Mouse (Mus musculus) left cerebral cortex, postnatal 14 days (tissue): ENCODE measurements around the gene Abcc10. TPM values are rescaled to one million over a fixed set of nuclear protein-coding genes. Genes with fewer than 3 reads are reported as not detected.
A peak's percentile ranks its signal among the peaks of the same experiment; 100 is the strongest.

Source experiments
- DNase-seq, 2 experiments: peaks; one replicate each; pipeline ENCODE4 v3.0.0; 2021 to 2022; ENCODE audit warnings: low spot score in 2 of 2, mixed read lengths in 1 of 2
- intact Hi-C: fragments of 180-260 bp; cut with DNase I; formaldehyde crosslinking; loops from one replicate; pipeline ENCODE4 v1.15.1; 2025
- total RNA-seq, 2 experiments: library from RNA; stranded (reverse); gene quantifications; 2 replicates each; pipeline ENCODE4 v1.2.3; 2021

Abcc10 gene
- total RNA-seq, 2 experiments from 2014 or later: 8.4 to 8.7 TPM

GRCm38 (mm10) chr17:46297364-46298219 lies 30.6 kb downstream of the Abcc10 start, which contains the start of gene Dlk2:
Gene Dlk2 (plus strand): TSS chr17:46297421.
- intact Hi-C loops: loop anchor here (2.0 kb wide), 1 partner anchor 31 kb away; no protein-coding TSS in a partner anchor
- peak; percentile 61 to 65 for DNase-seq

GRCm38 (mm10) chr17:46297028-46297363 lies 31.2 kb downstream of the Abcc10 start:
- intact Hi-C loops: no loop called here
- DNase-seq: no peak

DNA sequence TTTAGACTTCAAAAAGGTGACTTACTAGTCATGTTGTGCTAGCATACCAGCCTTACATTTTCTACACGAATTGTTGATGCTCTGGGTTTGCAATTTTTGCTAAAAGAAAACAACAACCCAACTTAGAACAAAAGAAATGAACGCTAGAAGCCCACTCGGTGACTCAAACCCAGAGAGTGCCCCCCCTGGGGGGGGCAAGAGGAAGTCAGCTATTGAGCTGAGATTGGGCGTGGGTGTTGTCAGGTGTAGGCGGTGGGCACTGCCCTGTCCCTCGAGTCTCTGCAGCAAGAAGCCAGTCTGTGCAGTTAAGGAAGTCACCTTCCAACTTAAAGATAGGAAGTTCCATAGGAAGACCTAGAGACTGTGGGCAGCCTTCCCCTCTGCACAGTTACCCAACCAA lies 31.6 kb downstream of the Abcc10 start:
- intact Hi-C loops: no loop called here
- no peak for DNase-seq

DNA sequence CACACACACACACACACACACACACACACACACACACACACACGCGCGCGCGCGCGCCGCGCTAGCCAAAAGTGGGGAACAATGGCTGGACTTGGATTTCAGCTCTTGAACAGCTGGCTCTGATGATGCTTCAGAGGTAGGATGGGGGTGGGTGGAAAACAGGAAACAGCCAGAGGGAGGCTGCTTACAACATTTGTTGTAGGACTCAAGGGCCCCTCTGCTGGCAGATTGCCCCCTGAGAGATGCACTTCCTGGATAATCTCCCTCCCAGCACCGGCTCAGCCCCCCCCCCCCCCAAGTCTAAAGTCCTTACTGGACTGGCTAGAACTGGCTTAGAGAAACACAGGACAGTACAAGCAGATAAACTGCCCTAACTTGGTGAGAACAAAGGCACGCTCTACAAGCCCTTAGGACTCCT lies 40.5 kb downstream of the Abcc10 start:
- DNase-seq: no peak
- intact Hi-C loops: no loop called here

DNA sequence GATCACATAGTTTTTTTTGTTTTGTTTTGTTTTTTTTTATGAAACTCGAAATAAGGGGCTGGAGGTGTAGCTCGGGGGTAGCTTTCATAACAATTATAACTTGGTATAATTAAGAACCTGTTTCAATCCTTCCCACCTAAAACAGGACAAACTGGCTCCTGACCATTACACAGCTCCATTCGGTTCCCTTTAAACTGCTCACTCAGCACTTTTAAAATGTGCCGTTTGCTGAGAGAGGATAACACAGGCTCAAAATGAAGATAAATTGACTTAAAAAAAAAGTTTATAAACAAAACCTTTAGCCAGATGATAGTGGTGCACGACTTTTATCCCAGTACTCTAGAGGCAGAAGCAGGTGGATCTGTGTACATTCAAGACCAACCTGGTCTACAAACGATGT lies 42.7 kb downstream of the Abcc10 start:
- intact Hi-C loops: no loop called here
- DNase-seq: no peak

- DNase-seq: no peak
- intact Hi-C loops: no loop called here
Observed at GRCm38 (mm10) chr17:46284653-46285052, 43.5 kb downstream of the Abcc10 start.

- intact Hi-C loops: no loop called here
- no peak for DNase-seq
Observed at GRCm38 (mm10) chr17:46283911-46284310, 44.2 kb downstream of the Abcc10 start.

DNA sequence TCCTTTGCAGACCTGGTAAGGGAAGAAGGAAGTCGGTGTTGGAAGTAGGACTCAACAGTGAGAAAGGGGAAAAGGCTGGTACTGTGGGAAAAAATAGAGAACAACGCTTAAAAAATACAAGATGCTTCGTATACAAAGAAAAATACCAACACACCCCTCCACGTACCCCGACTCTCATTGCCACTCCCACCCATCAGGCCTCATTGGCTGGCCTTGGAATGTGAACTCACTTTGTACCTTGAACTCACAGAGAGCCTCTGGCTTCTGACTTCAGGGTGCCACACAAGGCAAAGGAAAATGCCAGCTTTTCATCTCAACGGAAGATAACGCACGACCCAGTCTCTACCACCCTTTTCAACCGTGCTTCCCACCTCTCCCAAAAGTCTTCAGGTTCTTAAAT lies 45.0 kb downstream of the Abcc10 start:
- no peak for DNase-seq
- intact Hi-C loops: no loop called here

DNA sequence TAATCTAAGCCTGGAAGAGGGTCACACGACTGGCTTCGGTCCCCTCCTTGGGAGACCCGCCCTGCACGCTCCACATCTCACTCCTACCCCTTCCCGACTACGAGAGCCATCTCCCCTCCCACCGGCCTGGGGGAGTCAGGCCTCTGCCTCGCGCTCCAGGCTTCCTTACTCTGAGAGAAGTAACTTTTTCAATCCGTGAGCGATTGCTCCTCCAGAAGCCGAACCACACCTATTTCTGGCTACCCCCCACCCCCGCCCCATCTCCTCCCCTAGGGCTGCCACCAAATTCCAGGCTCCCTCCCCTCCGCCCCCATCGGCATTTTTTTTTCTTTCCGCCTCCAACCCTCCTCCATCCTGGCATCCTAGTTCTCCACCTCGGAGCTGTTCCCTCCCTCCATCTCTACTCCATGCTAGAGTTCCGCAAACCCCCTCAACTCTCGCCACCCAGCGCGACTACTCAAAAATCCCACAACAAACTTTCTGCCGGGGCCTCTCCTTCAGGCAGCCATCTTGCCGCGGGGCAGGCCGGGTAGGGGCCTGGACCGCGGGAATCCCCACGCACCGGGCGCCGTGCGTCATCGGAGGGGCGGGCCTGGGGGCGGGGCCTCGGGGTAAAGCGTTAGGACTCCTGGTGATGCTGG lies 45.5 kb downstream of the Abcc10 start, which contains the start of gene Tjap1:
Tjap1 (minus strand) TSS at position 544 of the 641 bp plus-strand sequence.
- intact Hi-C loops: no loop called here
- peak; percentile 64 to 86 for DNase-seq

- no peak for DNase-seq
- intact Hi-C loops: no loop called here
Observed at GRCm38 (mm10) chr17:46278011-46278765, 50.0 kb downstream of the Abcc10 start.

- DNase-seq: no peak
Observed at GRCm38 (mm10) chr17:46277586-46277985, 50.6 kb downstream of the Abcc10 start.

DNA sequence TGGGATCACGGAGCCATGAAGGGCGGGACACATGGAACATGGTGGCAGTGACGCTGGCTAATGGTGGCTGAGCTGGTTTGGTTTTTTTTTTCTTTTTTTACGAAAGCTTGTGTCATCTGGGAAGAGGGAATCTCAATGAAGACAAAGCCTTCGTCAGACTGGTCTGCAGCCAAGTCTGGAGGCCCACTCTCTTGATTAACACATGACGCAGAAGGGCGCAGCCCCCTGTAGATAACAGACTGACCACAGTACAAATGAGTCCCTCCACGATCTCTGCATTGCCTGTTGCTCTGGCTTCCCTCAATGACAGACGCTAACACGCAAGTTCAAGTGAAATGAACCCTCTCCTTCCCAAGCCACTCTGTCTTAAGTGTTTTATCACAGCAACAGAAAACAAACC lies 52.6 kb downstream of the Abcc10 start:
- intact Hi-C loops: no loop called here
- DNase-seq: no peak

More at GRCm38 (mm10) chr17:46277586-46277985, 50.6 kb downstream of the Abcc10 start:
- intact Hi-C loops: no loop called here

GRCm38 (mm10) chr17:46275034-46275433 lies 53.1 kb downstream of the Abcc10 start:
- DNase-seq: no peak
- intact Hi-C loops: no loop called here

- intact Hi-C loops: no loop called here
- DNase-seq: no peak
Observed at GRCm38 (mm10) chr17:46274465-46274864, 53.7 kb downstream of the Abcc10 start.

- intact Hi-C loops: no loop called here
- no peak for DNase-seq
Observed at GRCm38 (mm10) chr17:46273803-46274236, 54.3 kb downstream of the Abcc10 start.

DNA sequence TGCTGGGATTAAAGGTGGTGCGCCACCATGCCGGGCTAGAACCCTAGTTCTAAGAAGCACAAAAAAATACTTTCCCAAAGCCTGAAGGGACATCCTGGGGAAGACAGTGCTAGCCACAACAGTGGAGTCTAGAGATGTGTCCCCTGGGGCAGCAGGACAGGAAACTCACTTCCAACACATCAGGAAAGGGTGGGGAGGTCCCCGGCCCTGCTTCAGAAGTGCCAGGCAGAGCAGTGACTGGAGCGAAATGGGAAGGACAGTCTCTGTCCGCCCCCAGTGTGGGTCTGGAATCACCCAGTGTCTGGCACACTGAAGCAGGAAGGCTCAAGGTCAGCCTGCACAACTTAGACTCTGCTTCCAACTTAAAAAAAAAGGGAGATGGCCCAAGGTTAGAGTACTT lies 55.5 kb downstream of the Abcc10 start:
- DNase-seq: no peak
- intact Hi-C loops: no loop called here

DNA sequence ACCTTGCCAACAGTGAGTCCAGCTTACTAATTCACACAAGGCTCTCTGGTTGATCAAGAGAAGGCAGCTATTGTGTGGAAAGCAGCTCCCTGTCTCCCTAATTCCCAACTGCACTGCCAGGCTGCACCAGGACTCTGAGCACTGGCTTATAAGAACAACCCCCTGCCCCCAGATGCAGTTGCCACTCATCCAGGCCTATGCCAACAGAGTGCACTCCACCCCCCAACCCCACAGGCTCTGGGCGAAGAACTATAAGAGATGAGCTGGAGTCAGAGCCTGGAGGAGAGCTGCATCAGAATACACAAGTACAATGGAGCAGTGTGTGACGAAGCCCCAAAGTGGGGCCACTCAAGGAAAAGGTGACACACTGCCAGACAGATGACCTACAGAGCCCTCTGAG lies 56.1 kb downstream of the Abcc10 start:
- no peak for DNase-seq
- intact Hi-C loops: no loop called here

GRCm38 (mm10) chr17:46269771-46270534 lies 58.2 kb downstream of the Abcc10 start:
- intact Hi-C loops: loop anchor here (5.0 kb wide), 1 partner anchor 117 kb away; no protein-coding TSS in a partner anchor
- no peak for DNase-seq

GRCm38 (mm10) chr17:46268026-46268720 lies 60.0 kb downstream of the Abcc10 start:
- DNase-seq: no peak
- intact Hi-C loops: loop anchor here (5.0 kb wide), 1 partner anchor 119 kb away; no protein-coding TSS in a partner anchor
